Mouse (Mus musculus): ENCODE data around the gene Wdfy1. TPM values are rescaled to one million over a fixed set of nuclear protein-coding genes. Genes with fewer than 3 reads are reported as not detected.

The Wdfy1 gene
- total RNA-seq, 1 experiment from 2014 or later: 7.5 TPM

- no peak for ATAC-seq (replicated peaks; ENCODE audit: low read depth, poor library complexity, severe bottlenecking)
Measured at GRCm38 (mm10) chr1:79714152-79714923, 61.6 kb downstream of the Wdfy1 start.

- no peak for ATAC-seq (replicated peaks; ENCODE audit: low read depth, poor library complexity, severe bottlenecking)
Measured at GRCm38 (mm10) chr1:79713081-79713480, 62.9 kb downstream of the Wdfy1 start.

- peak; percentile 82 for ATAC-seq (replicated peaks; ENCODE audit: low read depth, poor library complexity, severe bottlenecking)
Measured at GRCm38 (mm10) chr1:79711147-79712126, 64.5 kb downstream of the Wdfy1 start.

GRCm38 (mm10) chr1:79710678-79711077 lies 65.3 kb downstream of the Wdfy1 start:
- peak; percentile 38 for ATAC-seq (replicated peaks; ENCODE audit: low read depth, poor library complexity, severe bottlenecking)

GRCm38 (mm10) chr1:79710216-79710615 lies 65.7 kb downstream of the Wdfy1 start:
- no peak for ATAC-seq (replicated peaks; ENCODE audit: low read depth, poor library complexity, severe bottlenecking)

GRCm38 (mm10) chr1:79707383-79707782 lies 68.6 kb downstream of the Wdfy1 start:
- no peak for ATAC-seq (replicated peaks; ENCODE audit: low read depth, poor library complexity, severe bottlenecking)

- ATAC-seq (replicated peaks; ENCODE audit: low read depth, poor library complexity, severe bottlenecking): no peak
Measured at GRCm38 (mm10) chr1:79706707-79707106, 69.2 kb downstream of the Wdfy1 start.

- ATAC-seq (replicated peaks; ENCODE audit: low read depth, poor library complexity, severe bottlenecking): no peak
Measured at GRCm38 (mm10) chr1:79704672-79705071, 71.3 kb downstream of the Wdfy1 start.

- peak; percentile 50 for ATAC-seq (replicated peaks; ENCODE audit: low read depth, poor library complexity, severe bottlenecking)
Measured at GRCm38 (mm10) chr1:79703520-79703919, 72.4 kb downstream of the Wdfy1 start.

GRCm38 (mm10) chr1:79698506-79698905 lies 77.4 kb downstream of the Wdfy1 start:
- ATAC-seq (replicated peaks; ENCODE audit: low read depth, poor library complexity, severe bottlenecking): peak; percentile 89

GRCm38 (mm10) chr1:79697382-79697781 lies 78.6 kb downstream of the Wdfy1 start:
- ATAC-seq (replicated peaks; ENCODE audit: low read depth, poor library complexity, severe bottlenecking): peak; percentile 70

- no peak for ATAC-seq (replicated peaks; ENCODE audit: low read depth, poor library complexity, severe bottlenecking)
Measured at GRCm38 (mm10) chr1:79696933-79697332, 79.0 kb downstream of the Wdfy1 start.

GRCm38 (mm10) chr1:79692482-79692881 lies 83.5 kb downstream of the Wdfy1 start:
- ATAC-seq (replicated peaks; ENCODE audit: low read depth, poor library complexity, severe bottlenecking): no peak

GRCm38 (mm10) chr1:79687254-79687653 lies 88.7 kb downstream of the Wdfy1 start:
- ATAC-seq (replicated peaks; ENCODE audit: low read depth, poor library complexity, severe bottlenecking): peak; percentile 83

- peak; percentile 73 for ATAC-seq (replicated peaks; ENCODE audit: low read depth, poor library complexity, severe bottlenecking)
Measured at GRCm38 (mm10) chr1:79684027-79684426, 91.9 kb downstream of the Wdfy1 start.

GRCm38 (mm10) chr1:79682936-79683335 lies 93.0 kb downstream of the Wdfy1 start:
- peak; percentile 43 for ATAC-seq (replicated peaks; ENCODE audit: low read depth, poor library complexity, severe bottlenecking)

- no peak for ATAC-seq (replicated peaks; ENCODE audit: low read depth, poor library complexity, severe bottlenecking)
Measured at GRCm38 (mm10) chr1:79680777-79681176, 95.2 kb downstream of the Wdfy1 start.

- ATAC-seq (replicated peaks; ENCODE audit: low read depth, poor library complexity, severe bottlenecking): no peak
Measured at GRCm38 (mm10) chr1:79678117-79678684, 97.7 kb downstream of the Wdfy1 start.

- no peak for ATAC-seq (replicated peaks; ENCODE audit: low read depth, poor library complexity, severe bottlenecking)
Measured at GRCm38 (mm10) chr1:79675716-79676115, 100.2 kb downstream of the Wdfy1 start.

- peak; percentile 82 for ATAC-seq (replicated peaks; ENCODE audit: low read depth, poor library complexity, severe bottlenecking)
Measured at GRCm38 (mm10) chr1:79671543-79672337, 104.2 kb downstream of the Wdfy1 start, which contains the start of gene Ap1s3. Ap1s3 (minus strand) TSS chr1:79671972.

All from common myeloid progenitor, adult 5-6 weeks (primary cell).